Mouse (Mus musculus): ENCODE measurements around the gene Cic. TPM values are rescaled to one million over a fixed set of nuclear protein-coding genes. Genes with fewer than 3 reads are reported as not detected.
"Not testable (repeated sequence)": the region's sequence is repeated elsewhere in the genome, so short reads cannot be mapped to it uniquely, and the experiment has no call there.

The Cic gene
- polyA plus RNA-seq, 2 experiments = 48.9 to 155 TPM

GRCm38 (mm10) chr7:25317446-25317999 lies 50.0 kb downstream of the Cic start:
- Histone ChIP-seq H3K4me1 (ENCODE audit: control insufficient read depth, insufficient read depth, low read length) (peaks cover 21% of the 10 kb centered on the region), H3K4me2 (replicated peaks; ENCODE audit: low read depth, low read length, severe bottlenecking) (peak overlapping the region; percentile 98), H3K36me3 (ENCODE audit: control insufficient read depth, insufficient read depth, low read length) (no peaks in the 10 kb centered on the region), H3K27ac (replicated peaks; ENCODE audit: low read depth, low read length) (peak overlapping the region; percentile 81), H3K9me3 (ENCODE audit: control insufficient read depth, low read length) (no peaks in the 10 kb centered on the region), H3K27me3 (ENCODE audit: control insufficient read depth, insufficient read depth, low read length) (peaks cover 27% of the 10 kb centered on the region), H3K9ac (ENCODE audit: low read depth, low read length, severe bottlenecking) (peak overlapping the region; percentile 69), H3K4me3 (replicated peaks; ENCODE audit: low read length) (peak overlapping the region; percentile 70)
- DNase-seq (ENCODE audit: low spot score) (no peak), ATAC-seq (ENCODE audit: low FRiP score, low read depth) (no peak)
- 12% methylated on average over 21 of the region's 21 CpGs for WGBS
- no peak for TF ChIP-seq POLR2A (IDR thresholded peaks at IDR 0.05; ENCODE audit: borderline replicate concordance, extremely low read depth, insufficient read depth, insufficient read length)

GRCm38 (mm10) chr7:25322058-25322484 lies 54.6 kb downstream of the Cic start:
- Histone ChIP-seq H3K9ac (ENCODE audit: low read depth, low read length, severe bottlenecking) (no peak overlapping the region), H3K4me1 (ENCODE audit: control insufficient read depth, insufficient read depth, low read length) (peaks cover 9% of the 10 kb centered on the region), H3K4me3 (replicated peaks; ENCODE audit: low read length) (peak overlapping the region; percentile 14), H3K9me3 (ENCODE audit: control insufficient read depth, low read length) (no peaks in the 10 kb centered on the region), H3K4me2 (replicated peaks; ENCODE audit: low read depth, low read length, severe bottlenecking) (peak overlapping the region; percentile 38), H3K27ac (replicated peaks; ENCODE audit: low read depth, low read length) (peak overlapping the region; percentile 85), H3K36me3 (ENCODE audit: control insufficient read depth, insufficient read depth, low read length) (0 out of 2 replicates have a peak, but pooled peaks cover 4% of the 10 kb centered on the region), H3K27me3 (ENCODE audit: control insufficient read depth, insufficient read depth, low read length) (no peaks in the 10 kb centered on the region)
- WGBS = 0% methylated on average over 6 of the region's 6 CpGs
- ATAC-seq (ENCODE audit: low FRiP score, low read depth) (peak; percentile 90), DNase-seq (ENCODE audit: low spot score) (peak; percentile 92)
- 0 out of 2 replicates have a peak, but pooled peaks have one; percentile 14 for TF ChIP-seq POLR2A (IDR thresholded peaks at IDR 0.05; ENCODE audit: borderline replicate concordance, extremely low read depth, insufficient read depth, insufficient read length)

- no peak for DNase-seq (ENCODE audit: low spot score)
- no peak for ATAC-seq (ENCODE audit: low FRiP score, low read depth)
- Histone ChIP-seq H3K9ac (ENCODE audit: low read depth, low read length, severe bottlenecking) (no peak overlapping the region), H3K4me2 (replicated peaks; ENCODE audit: low read depth, low read length, severe bottlenecking) (no peak overlapping the region), H3K36me3 (ENCODE audit: control insufficient read depth, insufficient read depth, low read length) (peaks cover 14% of the 10 kb centered on the region), H3K9me3 (ENCODE audit: control insufficient read depth, low read length) (no peaks in the 10 kb centered on the region), H3K4me3 (replicated peaks; ENCODE audit: low read length) (no peak overlapping the region), H3K27ac (replicated peaks; ENCODE audit: low read depth, low read length) (no peak overlapping the region), H3K27me3 (ENCODE audit: control insufficient read depth, insufficient read depth, low read length) (no peaks in the 10 kb centered on the region), H3K4me1 (ENCODE audit: control insufficient read depth, insufficient read depth, low read length) (peaks cover 9% of the 10 kb centered on the region)
- TF ChIP-seq POLR2A (IDR thresholded peaks at IDR 0.05; ENCODE audit: borderline replicate concordance, extremely low read depth, insufficient read depth, insufficient read length) = no peak
- 89% methylated on average over 2 of the region's 2 CpGs for WGBS
These were observed 55.7 kb downstream of the Cic start for GRCm38 (mm10) chr7:25323219-25323618.

GRCm38 (mm10) chr7:25325431-25325830 lies 57.9 kb downstream of the Cic start:
- not testable (repeated sequence) for H3K9me3 ChIP-seq (ENCODE audit: control insufficient read depth, low read length); H3K27ac ChIP-seq (replicated peaks; ENCODE audit: low read depth, low read length); ATAC-seq (ENCODE audit: low FRiP score, low read depth); DNase-seq (ENCODE audit: low spot score); H3K4me1 ChIP-seq (ENCODE audit: control insufficient read depth, insufficient read depth, low read length); H3K4me3 ChIP-seq (replicated peaks; ENCODE audit: low read length); H3K27me3 ChIP-seq (ENCODE audit: control insufficient read depth, insufficient read depth, low read length); H3K9ac ChIP-seq (ENCODE audit: low read depth, low read length, severe bottlenecking); H3K4me2 ChIP-seq (replicated peaks; ENCODE audit: low read depth, low read length, severe bottlenecking)
- H3K36me3 ChIP-seq (ENCODE audit: control insufficient read depth, insufficient read depth, low read length) = peaks cover 27% of the 10 kb centered on the region
- WGBS = 91% methylated on average over 6 of the region's 6 CpGs

- Histone ChIP-seq H3K4me3 (replicated peaks; ENCODE audit: low read length) (no peak overlapping the region), H3K9me3 (ENCODE audit: control insufficient read depth, low read length) (no peaks in the 10 kb centered on the region), H3K27me3 (ENCODE audit: control insufficient read depth, insufficient read depth, low read length) (no peaks in the 10 kb centered on the region), H3K4me1 (ENCODE audit: control insufficient read depth, insufficient read depth, low read length) (peaks cover 8% of the 10 kb centered on the region), H3K27ac (replicated peaks; ENCODE audit: low read depth, low read length) (no peak overlapping the region), H3K9ac (ENCODE audit: low read depth, low read length, severe bottlenecking) (no peak overlapping the region), H3K4me2 (replicated peaks; ENCODE audit: low read depth, low read length, severe bottlenecking) (no peak overlapping the region), H3K36me3 (ENCODE audit: control insufficient read depth, insufficient read depth, low read length) (peaks cover 35% of the 10 kb centered on the region)
- TF ChIP-seq POLR2A (IDR thresholded peaks at IDR 0.05; ENCODE audit: borderline replicate concordance, extremely low read depth, insufficient read depth, insufficient read length) = no peak
- DNase-seq (ENCODE audit: low spot score) (no peak), ATAC-seq (ENCODE audit: low FRiP score, low read depth) (no peak)
- 84% methylated on average over 8 of the region's 8 CpGs for WGBS
These were observed 58.7 kb downstream of the Cic start for GRCm38 (mm10) chr7:25326233-25326632.

Data from limb, embryonic 14.5 days (tissue).